19 mouse cellular contexts compared by ENCODE assay signal in the genomic region with DNA sequence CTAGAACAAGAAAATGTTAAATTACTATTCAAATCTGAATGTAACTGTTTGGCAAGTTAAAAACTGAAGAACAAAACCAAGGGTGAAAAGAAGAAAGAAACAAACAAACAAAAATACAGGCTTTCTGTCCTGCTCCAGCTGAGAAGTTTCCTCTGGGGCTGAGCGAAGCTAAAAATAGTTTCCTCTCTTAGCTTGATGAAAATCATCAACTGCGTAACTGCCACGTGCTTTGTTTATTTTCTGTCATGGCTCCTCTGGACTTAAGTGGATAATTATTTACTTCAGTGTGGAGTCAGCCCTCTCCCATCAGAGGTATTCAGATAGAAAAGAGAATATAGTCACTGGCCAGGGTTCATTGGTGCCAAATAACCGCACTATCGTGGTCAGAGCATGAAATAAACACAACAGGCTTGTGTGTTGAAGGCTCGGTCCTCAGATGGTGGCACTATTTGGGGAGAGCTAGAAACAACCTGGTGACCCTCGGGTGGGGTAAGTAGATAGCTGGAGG. TPM values are rescaled to one million over a fixed set of nuclear protein-coding genes. Genes with fewer than 3 reads are reported as not detected.
DNase-seq lines count a peak whose midpoint lies in the region; ATAC-seq lines count a peak whose summit lies in the region.
"Had no signal": no experiment of that assay in that cellular context is flagged by ENCODE, and none has a peak within 500 bp of the region (broad histone marks: within the 10 kb centered on the region; RNA-seq: fewer than 3 reads in every experiment).

No protein-coding gene starts in this region.

- no peak overlapping the region for H3K4me2 ChIP-seq in heart, embryonic 12.5 days
- no peak overlapping the region for H3K4me2 ChIP-seq in kidney, embryonic 15.5 days
- peak overlapping the region; percentile 29; the same call in 1 of the 2 replicates for H3K4me2 ChIP-seq in heart, embryonic 16.5 days (ENCODE audit: low read depth, low read length)
- H3K4me2 ChIP-seq: forebrain, embryonic 13.5 days; hindbrain, embryonic 14.5 days; midbrain, embryonic 12.5 days; stomach, embryonic 15.5 days had no signal

- H3K36me3 ChIP-seq in heart, embryonic 12.5 days = no peaks in the 10 kb centered on the region
- no peaks in the 10 kb centered on the region for H3K36me3 ChIP-seq in kidney, embryonic 15.5 days
- H3K36me3 ChIP-seq in heart, embryonic 16.5 days (ENCODE audit: control insufficient read depth, insufficient read depth) = no peaks in the 10 kb centered on the region
- H3K36me3 ChIP-seq: midbrain, embryonic 12.5 days; stomach, embryonic 15.5 days had no signal

- H3K27ac ChIP-seq in heart, embryonic 12.5 days (ENCODE audit: poor library complexity, severe bottlenecking) = peak overlapping the region; percentile 53
- no peak overlapping the region for H3K27ac ChIP-seq in kidney, embryonic 15.5 days
- H3K27ac ChIP-seq in heart, embryonic 16.5 days (ENCODE audit: low read length) = peak overlapping the region; percentile 75
- H3K27ac ChIP-seq: forebrain, embryonic 13.5 days; hindbrain, embryonic 14.5 days; layer of hippocampus, adult 2 months; midbrain, embryonic 12.5 days; stomach, embryonic 15.5 days had no signal

- WGBS in heart, embryonic 12.5 days = 44% methylated on average over 7 of the region's 7 CpGs
- 65% methylated on average over 7 of the region's 7 CpGs for WGBS in kidney, embryonic 15.5 days
- 35% methylated on average over 7 of the region's 7 CpGs for WGBS in heart, embryonic 16.5 days

- H3K4me1 ChIP-seq in heart, embryonic 12.5 days (replicated peaks) = peaks cover 23% of the 10 kb centered on the region
- H3K4me1 ChIP-seq in kidney, embryonic 15.5 days = peaks cover 20% of the 10 kb centered on the region
- peaks cover 20% of the 10 kb centered on the region for H3K4me1 ChIP-seq in heart, embryonic 16.5 days (ENCODE audit: control insufficient read depth, insufficient read depth, low read length)
- H3K4me1 ChIP-seq: forebrain, embryonic 13.5 days had no signal

- no peak overlapping the region for H3K9ac ChIP-seq in heart, embryonic 12.5 days
- no peak overlapping the region for H3K9ac ChIP-seq in kidney, embryonic 15.5 days
- H3K9ac ChIP-seq in heart, embryonic 16.5 days (ENCODE audit: low read length) = no peak overlapping the region
- H3K9ac ChIP-seq: forebrain, embryonic 13.5 days; hindbrain, embryonic 14.5 days; midbrain, embryonic 12.5 days; stomach, embryonic 15.5 days had no signal

- no peak overlapping the region for H3K4me3 ChIP-seq in heart, embryonic 12.5 days
- no peak overlapping the region for H3K4me3 ChIP-seq in kidney, embryonic 15.5 days (replicated peaks)
- H3K4me3 ChIP-seq in heart, embryonic 16.5 days (ENCODE audit: low read length) = no peak overlapping the region
- H3K4me3 ChIP-seq: forebrain, embryonic 13.5 days; layer of hippocampus, adult 2 months; midbrain, embryonic 12.5 days; stomach, embryonic 15.5 days had no signal

- no peaks in the 10 kb centered on the region for H3K27me3 ChIP-seq in heart, embryonic 12.5 days (replicated peaks)
- no peaks in the 10 kb centered on the region for H3K27me3 ChIP-seq in kidney, embryonic 15.5 days
- H3K27me3 ChIP-seq in heart, embryonic 16.5 days (ENCODE audit: control insufficient read depth, insufficient read depth, low read length) = no peaks in the 10 kb centered on the region
- H3K27me3 ChIP-seq: forebrain, embryonic 13.5 days; midbrain, embryonic 12.5 days; stomach, embryonic 15.5 days had no signal

- no peak for DNase-seq in heart, adult 9 months (ENCODE audit: low spot score in 2 of 2)
- no peak for DNase-seq in kidney, postnatal 36 days
- DNase-seq in adipocyte (ENCODE audit: low spot score) = peak; percentile 42
- DNase-seq in thymus, postnatal 36 days = no peak
- DNase-seq: adrenal gland, postnatal 14 days; cerebellum, adult 9-10 months; gastrocnemius, postnatal 10 days; layer of hippocampus, postnatal 36 days; lung, postnatal 10 days; thymus, postnatal 4 days had no signal

- no peaks in the 10 kb centered on the region for H3K9me3 ChIP-seq in heart, embryonic 12.5 days (replicated peaks)
- no peaks in the 10 kb centered on the region for H3K9me3 ChIP-seq in kidney, embryonic 15.5 days (replicated peaks)
- no peaks in the 10 kb centered on the region for H3K9me3 ChIP-seq in heart, embryonic 16.5 days (replicated peaks; ENCODE audit: control insufficient read depth, low read length)
- H3K9me3 ChIP-seq: forebrain, embryonic 13.5 days; midbrain, embryonic 12.5 days; stomach, embryonic 15.5 days had no signal

- no peak for ATAC-seq in heart, embryonic 12.5 days (ENCODE audit: insufficient number of reproducible peaks, low FRiP score)
- peak; percentile 17 for ATAC-seq in kidney, embryonic 15.5 days (replicated peaks; ENCODE audit: low FRiP score)
- ATAC-seq in heart, embryonic 16.5 days (replicated peaks; ENCODE audit: extremely low read depth, insufficient read depth, low FRiP score) = no peak; the same call in 1 of the 2 replicates
- ATAC-seq: forebrain, embryonic 13.5 days; inflammation-experienced regulatory T-cells, adult 6 months had no signal

RNA-seq across cellular contexts. Expression of a gene that starts 35.8 kb away (rescaled TPM):
- polyA plus RNA-seq in heart, embryonic 12.5 days (2016; fragmentation: Nextera tagmentation; extraction: Ambion mirVana) = 28.8 and 29.3 TPM in 2 replicates
- 20.1 and 20.4 TPM in 2 replicates for polyA plus RNA-seq in kidney, embryonic 15.5 days (2015; fragmentation: Nextera tagmentation; extraction: Ambion mirVana)
- polyA plus RNA-seq in heart, embryonic 16.5 days (2015; fragmentation: Nextera tagmentation; extraction: Ambion mirVana) = 25.8 and 25.9 TPM in 2 replicates
